Mouse (Mus musculus): Measurements from ENCODE around the gene Olfml2b. TPM values are rescaled to one million over a fixed set of nuclear protein-coding genes. Genes with fewer than 3 reads are reported as not detected.

Gene Olfml2b
- polyA plus RNA-seq, 1 experiment from 2014 or later, result 5.9 TPM

DNA sequence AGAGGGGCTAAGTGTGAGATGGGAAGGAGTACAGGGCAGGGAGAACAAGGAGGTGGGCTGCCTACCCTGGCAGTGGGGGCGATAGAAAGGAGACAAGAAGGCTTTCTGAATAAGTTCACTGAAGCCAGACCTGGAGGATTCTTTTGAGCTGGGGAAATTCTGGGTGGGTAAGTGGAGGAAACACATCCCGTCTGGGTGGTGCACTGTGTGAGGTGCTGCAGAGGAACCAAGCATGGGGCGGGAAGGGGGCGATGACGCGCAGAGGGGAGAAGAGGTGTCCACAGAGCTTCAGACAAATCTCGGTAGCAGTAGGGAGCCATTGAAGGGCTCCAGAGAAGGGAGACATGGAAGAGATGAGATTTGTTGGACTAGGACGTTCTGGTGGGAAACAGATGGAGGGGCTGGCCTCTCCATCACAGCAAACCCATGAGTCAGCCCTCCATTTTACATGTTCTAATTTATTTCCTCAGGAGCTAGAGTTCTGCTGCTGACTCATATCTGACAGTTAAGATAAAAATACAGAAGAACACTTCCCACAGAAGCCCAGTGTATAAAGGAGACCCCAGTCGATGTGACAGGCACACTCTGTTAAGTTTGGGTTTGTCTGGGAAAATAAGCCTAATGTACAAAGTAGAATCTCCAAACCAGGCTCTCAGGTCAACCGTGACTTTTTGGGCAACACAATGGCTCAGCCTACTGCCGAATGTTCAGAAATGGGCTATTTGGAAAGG lies 87.7 kb downstream of the Olfml2b start:
- no peaks in the 10 kb centered on the region for H3K4me1 ChIP-seq (replicated peaks)
- no peaks in the 10 kb centered on the region for H3K36me3 ChIP-seq
- no peak overlapping the region for H3K4me3 ChIP-seq
- no peak for DNase-seq (ENCODE audit: low spot score)
- no peaks in the 10 kb centered on the region for H3K27me3 ChIP-seq (ENCODE audit: insufficient read depth, poor library complexity, severe bottlenecking)
- WGBS, result 85% methylated on average over 11 of the region's 11 CpGs
- no peaks in the 10 kb centered on the region for H3K9me3 ChIP-seq
- no peak overlapping the region for H3K27ac ChIP-seq

Other genes starting within 250 kb of the Olfml2b start
- gene Nos1ap, start 54.7 kb upstream of the Olfml2b start, polyA plus RNA-seq (2016; fragmentation: Nextera tagmentation; extraction: Ambion mirVana), result 12.0 and 14.2 TPM in 2 replicates
- 7.7 and 8.0 TPM in 2 replicates for gene Atf6, start 223.2 kb downstream of the Olfml2b start, polyA plus RNA-seq (2016; fragmentation: Nextera tagmentation; extraction: Ambion mirVana)
- 0.41 TPM in 1 of 2 replicates, not detected in the other for gene Gm26620, start 240.5 kb downstream of the Olfml2b start, polyA plus RNA-seq (2016; fragmentation: Nextera tagmentation; extraction: Ambion mirVana)
- 28.4 and 34.0 TPM in 2 replicates for gene Dusp12, start 241.0 kb downstream of the Olfml2b start, polyA plus RNA-seq (2016; fragmentation: Nextera tagmentation; extraction: Ambion mirVana)